Mouse (Mus musculus): ENCODE results near the gene Klhl29. TPM values are rescaled to one million over a fixed set of nuclear protein-coding genes. Genes with fewer than 3 reads are reported as not detected.

Klhl29 gene
- polyA plus RNA-seq, 1 experiment, result 3.0 TPM

GRCm38 (mm10) chr12:5125907-5126306, 249.6 kb downstream of the Klhl29 start:
- no peak for TF ChIP-seq POLR2A (IDR thresholded peaks at IDR 0.05; ENCODE audit: low read depth, low read length)
- no peak for TF ChIP-seq CTCF (IDR thresholded peaks at IDR 0.05; ENCODE audit: extremely low read depth, insufficient read length, insufficient replicate concordance, low read depth, low read length)
- no peaks in the 10 kb centered on the region for H3K36me3 ChIP-seq (ENCODE audit: control insufficient read depth, insufficient read depth, low read length)
- no peak overlapping the region for H3K4me3 ChIP-seq (ENCODE audit: low read depth, low read length)
- no peaks in the 10 kb centered on the region for H3K27me3 ChIP-seq (ENCODE audit: control insufficient read depth, insufficient read depth, low read length)
- H3K4me1 ChIP-seq (ENCODE audit: control insufficient read depth, insufficient read depth, insufficient read length, low read length), result no peaks in the 10 kb centered on the region
- 75% methylated on average over 7 of the region's 7 CpGs for WGBS
- no peak overlapping the region for H3K27ac ChIP-seq (ENCODE audit: insufficient read depth, low read depth, low read length)

DNA sequence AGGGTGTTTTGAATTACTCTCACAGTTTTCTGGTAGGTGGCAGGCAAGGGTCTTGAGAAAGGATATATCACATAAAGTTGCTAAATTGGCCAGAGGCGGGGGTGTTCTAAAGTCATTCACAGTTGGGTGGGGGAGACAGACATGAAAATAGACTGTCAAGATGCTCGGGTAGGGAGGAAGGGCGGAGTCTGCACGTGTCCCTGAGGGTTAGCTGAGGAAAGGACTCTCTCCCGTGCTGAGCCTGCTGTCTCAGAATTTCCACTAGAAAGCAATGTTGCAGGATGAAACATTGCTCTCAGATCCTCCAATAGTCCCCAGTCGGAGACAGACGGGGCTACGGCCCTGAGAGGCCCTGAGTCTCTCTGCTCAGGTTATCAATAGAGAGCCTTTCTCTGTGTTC, 252.5 kb downstream of the Klhl29 start:
- Histone ChIP-seq H3K4me1 (ENCODE audit: control insufficient read depth, insufficient read depth, insufficient read length, low read length) (peaks cover 2% of the 10 kb centered on the region; the same call in 1 of the 2 replicates), H3K36me3 (ENCODE audit: control insufficient read depth, insufficient read depth, low read length) (no peaks in the 10 kb centered on the region), H3K27me3 (ENCODE audit: control insufficient read depth, insufficient read depth, low read length) (no peaks in the 10 kb centered on the region), H3K4me3 (ENCODE audit: low read depth, low read length) (no peak overlapping the region), H3K27ac (ENCODE audit: insufficient read depth, low read depth, low read length) (no peak overlapping the region)
- no peak for TF ChIP-seq CTCF (IDR thresholded peaks at IDR 0.05; ENCODE audit: extremely low read depth, insufficient read length, insufficient replicate concordance, low read depth, low read length)
- TF ChIP-seq POLR2A (IDR thresholded peaks at IDR 0.05; ENCODE audit: low read depth, low read length), result no peak
- WGBS, result 48% methylated on average over 8 of the region's 8 CpGs

DNA sequence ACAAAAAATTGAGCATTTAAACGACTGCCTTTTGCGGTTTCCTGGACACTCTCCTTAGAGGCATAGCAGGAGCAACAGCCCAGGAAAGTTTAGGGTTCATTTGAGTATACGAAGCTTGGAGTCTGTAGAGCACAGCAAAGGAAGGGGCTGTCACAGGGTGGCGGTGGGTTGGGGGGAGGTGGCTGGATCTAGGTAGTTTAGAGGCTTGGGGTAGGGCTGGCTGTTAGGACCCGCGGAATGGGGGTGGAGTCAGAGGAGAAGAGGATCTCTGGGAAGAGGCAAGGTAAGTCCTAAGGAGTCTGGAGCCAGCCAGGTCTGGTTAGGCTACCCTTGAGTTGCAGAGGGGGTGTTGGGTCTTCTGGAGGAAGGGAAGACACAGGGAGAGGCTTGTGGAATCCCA, 255.2 kb downstream of the Klhl29 start:
- TF ChIP-seq POLR2A (IDR thresholded peaks at IDR 0.05; ENCODE audit: low read depth, low read length), result no peak
- no peak for TF ChIP-seq CTCF (IDR thresholded peaks at IDR 0.05; ENCODE audit: extremely low read depth, insufficient read length, insufficient replicate concordance, low read depth, low read length)
- 46% methylated on average over 6 of the region's 6 CpGs for WGBS

DNA sequence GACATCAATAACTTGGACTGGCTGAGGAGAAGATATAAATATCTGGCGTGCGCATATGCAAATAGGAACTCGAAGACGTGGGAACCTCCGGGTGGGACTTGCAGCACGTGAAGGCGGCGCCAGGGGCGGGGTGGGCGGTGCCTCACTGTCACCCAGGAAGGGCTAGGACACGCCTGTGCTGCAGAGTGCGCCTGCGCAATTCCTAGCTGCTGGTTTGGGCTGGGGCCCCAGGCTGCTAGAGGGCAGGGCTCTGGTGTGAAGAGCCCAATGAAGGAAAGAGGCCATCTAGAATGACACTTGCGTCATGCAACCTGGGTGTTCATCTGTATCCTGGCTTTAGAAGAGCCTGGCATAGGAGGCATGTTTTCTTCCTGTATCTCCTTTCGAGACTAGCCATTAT, 255.8 kb downstream of the Klhl29 start:
- Histone ChIP-seq H3K4me1 (ENCODE audit: control insufficient read depth, insufficient read depth, insufficient read length, low read length) (peaks cover 2% of the 10 kb centered on the region; the same call in 1 of the 2 replicates), H3K27ac (ENCODE audit: insufficient read depth, low read depth, low read length) (no peak overlapping the region), H3K27me3 (ENCODE audit: control insufficient read depth, insufficient read depth, low read length) (no peaks in the 10 kb centered on the region), H3K4me3 (ENCODE audit: low read depth, low read length) (peak overlapping the region; percentile 31), H3K36me3 (ENCODE audit: control insufficient read depth, insufficient read depth, low read length) (no peaks in the 10 kb centered on the region)
- TF ChIP-seq CTCF (IDR thresholded peaks at IDR 0.05; ENCODE audit: extremely low read depth, insufficient read length, insufficient replicate concordance, low read depth, low read length), result no peak
- TF ChIP-seq POLR2A (IDR thresholded peaks at IDR 0.05; ENCODE audit: low read depth, low read length), result no peak
- 11% methylated on average over 15 of the region's 15 CpGs for WGBS

More for the DNA sequence above, 255.2 kb downstream of the Klhl29 start:
- H3K4me3 ChIP-seq (ENCODE audit: low read depth, low read length), result no peak overlapping the region
- H3K27ac ChIP-seq (ENCODE audit: insufficient read depth, low read depth, low read length), result no peak overlapping the region
- no peaks in the 10 kb centered on the region for H3K36me3 ChIP-seq (ENCODE audit: control insufficient read depth, insufficient read depth, low read length)
- no peaks in the 10 kb centered on the region for H3K27me3 ChIP-seq (ENCODE audit: control insufficient read depth, insufficient read depth, low read length)
- H3K4me1 ChIP-seq (ENCODE audit: control insufficient read depth, insufficient read depth, insufficient read length, low read length), result peaks cover 2% of the 10 kb centered on the region; the same call in 1 of the 2 replicates

DNA sequence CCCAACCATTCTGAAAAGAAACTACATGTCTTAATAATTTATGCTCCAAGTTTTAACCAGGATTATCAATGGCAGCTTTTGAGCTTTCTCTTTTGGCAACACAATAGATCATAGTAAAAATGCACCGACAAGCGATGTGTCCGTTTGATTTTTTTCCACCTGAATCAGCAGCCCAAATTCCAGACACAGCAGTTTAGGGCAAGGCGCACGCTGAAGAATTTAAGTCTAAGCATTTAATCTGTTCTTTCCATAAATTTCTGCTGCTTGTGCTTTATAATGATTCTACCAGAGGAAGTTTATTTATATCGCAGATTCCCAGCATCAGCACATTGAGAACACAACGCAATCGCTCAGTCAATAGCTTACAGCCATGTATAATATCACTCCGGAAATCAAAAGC, 256.2 kb downstream of the Klhl29 start:
- WGBS, result 53% methylated on average over 9 of the region's 9 CpGs
- Histone ChIP-seq H3K4me1 (ENCODE audit: control insufficient read depth, insufficient read depth, insufficient read length, low read length) (peaks cover 2% of the 10 kb centered on the region; the same call in 1 of the 2 replicates), H3K4me3 (ENCODE audit: low read depth, low read length) (no peak overlapping the region), H3K27me3 (ENCODE audit: control insufficient read depth, insufficient read depth, low read length) (no peaks in the 10 kb centered on the region), H3K36me3 (ENCODE audit: control insufficient read depth, insufficient read depth, low read length) (no peaks in the 10 kb centered on the region), H3K27ac (ENCODE audit: insufficient read depth, low read depth, low read length) (no peak overlapping the region)
- TF ChIP-seq CTCF (IDR thresholded peaks at IDR 0.05; ENCODE audit: extremely low read depth, insufficient read length, insufficient replicate concordance, low read depth, low read length) (no peak), POLR2A (IDR thresholded peaks at IDR 0.05; ENCODE audit: low read depth, low read length) (no peak)

DNA sequence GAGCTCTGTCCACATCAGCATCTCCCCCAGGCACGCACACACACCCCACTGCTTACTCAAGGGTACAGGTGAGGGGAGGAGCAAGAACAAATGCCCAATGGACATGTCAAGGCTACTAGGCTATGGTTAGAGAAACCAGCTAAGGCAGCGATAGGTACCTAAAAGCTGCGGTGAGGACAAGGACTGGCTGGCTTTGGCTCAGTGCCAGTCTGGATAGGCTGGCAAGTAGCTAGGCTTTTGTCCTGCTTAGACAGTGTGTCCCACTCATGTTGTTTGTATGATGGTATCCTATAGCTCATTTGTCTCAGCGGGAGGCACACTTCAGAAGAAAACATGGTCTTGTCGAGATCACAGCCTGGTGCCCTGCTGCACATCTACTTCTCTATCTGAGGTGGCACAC, 258.9 kb downstream of the Klhl29 start:
- 79% methylated on average over 5 of the region's 5 CpGs for WGBS
- no peaks in the 10 kb centered on the region for H3K36me3 ChIP-seq (ENCODE audit: control insufficient read depth, insufficient read depth, low read length)
- H3K4me1 ChIP-seq (ENCODE audit: control insufficient read depth, insufficient read depth, insufficient read length, low read length), result peaks cover 2% of the 10 kb centered on the region; the same call in 1 of the 2 replicates
- H3K4me3 ChIP-seq (ENCODE audit: low read depth, low read length), result no peak overlapping the region
- TF ChIP-seq POLR2A (IDR thresholded peaks at IDR 0.05; ENCODE audit: low read depth, low read length) (no peak), CTCF (IDR thresholded peaks at IDR 0.05; ENCODE audit: extremely low read depth, insufficient read length, insufficient replicate concordance, low read depth, low read length) (no peak)
- H3K27ac ChIP-seq (ENCODE audit: insufficient read depth, low read depth, low read length), result no peak overlapping the region
- H3K27me3 ChIP-seq (ENCODE audit: control insufficient read depth, insufficient read depth, low read length), result no peaks in the 10 kb centered on the region

DNA sequence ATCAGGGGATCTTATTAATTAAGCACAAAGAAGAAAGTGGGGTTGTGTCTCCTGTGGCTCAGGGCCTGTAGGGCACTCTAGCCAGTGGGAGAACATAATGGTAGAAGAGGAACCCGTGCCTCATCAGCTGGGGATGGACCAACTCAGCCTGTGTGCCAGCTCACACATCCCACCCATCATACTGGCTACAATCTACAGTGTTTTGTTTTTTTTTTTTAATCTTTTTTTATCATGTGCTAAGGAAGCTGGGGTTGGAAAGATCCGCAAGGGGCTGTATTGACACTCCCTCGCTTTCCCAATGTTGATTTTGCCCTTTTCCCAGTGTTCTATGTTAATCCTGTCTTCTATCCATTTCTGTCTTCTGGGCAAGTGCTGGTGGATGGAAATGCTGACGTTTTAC, 260.9 kb downstream of the Klhl29 start:
- no peaks in the 10 kb centered on the region for H3K27me3 ChIP-seq (ENCODE audit: control insufficient read depth, insufficient read depth, low read length)
- TF ChIP-seq CTCF (IDR thresholded peaks at IDR 0.05; ENCODE audit: extremely low read depth, insufficient read length, insufficient replicate concordance, low read depth, low read length), result no peak
- no peak for TF ChIP-seq POLR2A (IDR thresholded peaks at IDR 0.05; ENCODE audit: low read depth, low read length)
- H3K27ac ChIP-seq (ENCODE audit: insufficient read depth, low read depth, low read length), result no peak overlapping the region
- H3K4me3 ChIP-seq (ENCODE audit: low read depth, low read length), result no peak overlapping the region
- 58% methylated on average over 4 of the region's 4 CpGs for WGBS
- no peaks in the 10 kb centered on the region; the same call in 1 of the 2 replicates for H3K4me1 ChIP-seq (ENCODE audit: control insufficient read depth, insufficient read depth, insufficient read length, low read length)
- H3K36me3 ChIP-seq (ENCODE audit: control insufficient read depth, insufficient read depth, low read length), result no peaks in the 10 kb centered on the region
